Mouse (Mus musculus) midbrain, embryonic 14.5 days (tissue): ENCODE measurements around the gene Sprr2a2. TPM values are rescaled to one million over a fixed set of nuclear protein-coding genes. Genes with fewer than 3 reads are reported as not detected.

ENCODE experiments used
- polyA plus RNA-seq: library from polyadenylated mRNA; unstranded; fragments of >200 nt; fragmentation: Nextera tagmentation; extraction: Ambion mirVana; gene quantifications from 2 replicates; pipeline ENCODE4 v1.2.1, GENCODE M21; 2014

Gene Sprr2a2
- polyA plus RNA-seq, 1 experiment from 2014 or later: not detected

Other genes with a start within 250 kb of the Sprr2a2 start
- not detected in 2 replicates for gene Pglyrp3, start 201.3 kb upstream of the Sprr2a2 start, polyA plus RNA-seq
- gene Lor, start 132.8 kb upstream of the Sprr2a2 start, polyA plus RNA-seq: 3.4 and 4.8 TPM in 2 replicates
- gene Prr9, start 92.0 kb upstream of the Sprr2a2 start, polyA plus RNA-seq: not detected in 2 replicates
- not detected in 2 replicates for gene Lelp1, start 73.2 kb upstream of the Sprr2a2 start, polyA plus RNA-seq
- gene Sprr2a1, start 121 bp upstream of the Sprr2a2 start, polyA plus RNA-seq: not detected in 2 replicates
- not detected in 2 replicates for gene Sprr2a3, start 69.5 kb downstream of the Sprr2a2 start, polyA plus RNA-seq
- not detected in 2 replicates for gene Sprr2b, start 100.7 kb downstream of the Sprr2a2 start, polyA plus RNA-seq
- not detected in 2 replicates for gene Sprr2d, start 123.2 kb downstream of the Sprr2a2 start, polyA plus RNA-seq
- not detected in 2 replicates for gene Sprr2e, start 136.2 kb downstream of the Sprr2a2 start, polyA plus RNA-seq
- not detected in 2 replicates for gene Sprr2f, start 149.3 kb downstream of the Sprr2a2 start, polyA plus RNA-seq
- not detected in 2 replicates for gene Sprr2h, start 169.8 kb downstream of the Sprr2a2 start, polyA plus RNA-seq
- not detected in 2 replicates for gene Sprr2i, start 192.1 kb downstream of the Sprr2a2 start, polyA plus RNA-seq
- not detected in 2 replicates for gene Sprr2j-ps, start 202.2 kb downstream of the Sprr2a2 start, polyA plus RNA-seq
- 6.2 and 6.3 TPM in 2 replicates for gene Gm9774, start 213.5 kb downstream of the Sprr2a2 start, polyA plus RNA-seq
- gene Sprr2k, start 216.7 kb downstream of the Sprr2a2 start, polyA plus RNA-seq: not detected in 2 replicates
- not detected in 2 replicates for gene Sprr1b, start 222.9 kb downstream of the Sprr2a2 start, polyA plus RNA-seq
- gene Sprr3, start 242.8 kb downstream of the Sprr2a2 start, polyA plus RNA-seq: not detected in 2 replicates